Mouse (Mus musculus) stomach, postnatal 0 days (tissue): ENCODE measurements around the gene Ankrd11.

Experiments used
- CTCF ChIP-seq: IDR thresholded peaks from 2 replicates; pipeline ENCODE4 v1.5.1; 2016; ENCODE audit warnings: antibody characterized with exemption, low read depth, mild to moderate bottlenecking, moderate library complexity
- EP300 ChIP-seq: optimal IDR thresholded peaks from 2 replicates; pipeline ENCODE3; 2016; ENCODE audit warnings: antibody characterized with exemption

DNA sequence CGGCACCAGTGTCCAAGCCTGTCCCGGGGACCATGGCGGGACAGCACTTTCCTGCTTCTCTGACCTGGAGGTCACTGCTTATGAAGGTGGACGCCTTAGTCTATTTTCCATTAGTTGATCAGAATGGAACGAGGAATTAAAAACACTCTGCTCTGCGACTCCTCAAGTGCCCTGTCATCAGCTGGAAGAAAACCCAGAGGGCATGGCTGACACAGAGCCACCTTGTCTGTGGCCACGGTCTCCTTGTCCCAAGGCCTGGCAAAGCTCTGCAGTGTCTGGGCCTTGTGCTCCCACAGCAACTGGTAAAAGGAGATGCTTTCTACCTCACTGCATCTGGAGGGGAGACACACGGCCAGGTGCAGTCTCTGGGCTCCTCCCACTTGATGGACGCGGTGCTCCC lies 158.4 kb downstream of the Ankrd11 start:
- TF ChIP-seq EP300 (no peak), CTCF (no peak)
